Mouse (Mus musculus) heart, embryonic 14.5 days (tissue): ENCODE data around the gene Colgalt2. TPM values are rescaled to one million over a fixed set of nuclear protein-coding genes. Genes with fewer than 3 reads are reported as not detected.
"Not testable (repeated sequence)": the region's sequence is repeated elsewhere in the genome, so short reads cannot be mapped to it uniquely, and the experiment has no call there.

ENCODE experiments used
- ATAC-seq: fragments of 200-750 bp; cut with Nextera tagmentation; 2 replicates; pipeline ENCODE4 v1.8.0; 2017; ENCODE audit warnings: low read depth, moderate TSS enrichment; ENCODE audit not compliant: insufficient number of reproducible peaks, insufficient read depth, low FRiP score
- H3K27ac ChIP-seq, 2 experiments: fragments of 200-500 bp in 1 of 2; fragments of 300-500 bp in 1 of 2; sonication (generic) in 1 of 2; replicated peaks in 1 of 2; 2 replicates each; pipeline ENCODE4 v1.5.1; 2012 to 2014; ENCODE audit warnings: low read depth in 2 of 2, low read length in 2 of 2, control low read depth in 1 of 2, mild to moderate bottlenecking in 1 of 2, mixed read lengths in 1 of 2; ENCODE audit not compliant: control insufficient read depth in 1 of 2, insufficient read depth in 1 of 2
- H3K27me3 ChIP-seq: fragments of 300-500 bp; sonication (generic); 2 replicates; pipeline ENCODE4 v1.6.1; 2014; ENCODE audit warnings: mild to moderate bottlenecking, low read length, control low read depth; ENCODE audit not compliant: control insufficient read depth, insufficient read depth
- H3K36me3 ChIP-seq: fragments of 300-500 bp; sonication (generic); 2 replicates; pipeline ENCODE4 v1.6.1; 2014; ENCODE audit warnings: mild to moderate bottlenecking, control low read depth, low read length, mixed read lengths; ENCODE audit not compliant: control insufficient read depth, insufficient read depth
- H3K4me1 ChIP-seq, 2 experiments: fragments of 200-500 bp in 1 of 2; fragments of 300-500 bp in 1 of 2; sonication (generic) in 1 of 2; 2 replicates each; pipeline ENCODE4 v1.6.1; 2012 to 2014; ENCODE audit warnings: low read length in 2 of 2, control low read depth in 1 of 2, mixed read lengths in 1 of 2; ENCODE audit not compliant: control insufficient read depth in 2 of 2, insufficient read depth in 2 of 2
- H3K4me2 ChIP-seq: fragments of 300-500 bp; sonication (generic); 2 replicates; pipeline ENCODE4 v1.6.1; 2014; ENCODE audit warnings: mild to moderate bottlenecking, low read length
- H3K4me3 ChIP-seq, 2 experiments: fragments of 200-500 bp in 1 of 2; fragments of 300-500 bp in 1 of 2; sonication (generic) in 1 of 2; 2 replicates each; pipeline ENCODE4 v1.5.1; 2012 to 2014; ENCODE audit warnings: low read length in 2 of 2, mild to moderate bottlenecking in 2 of 2, control low read depth in 1 of 2, low read depth in 1 of 2, moderate library complexity in 1 of 2; ENCODE audit not compliant: control insufficient read depth in 1 of 2, insufficient read depth in 1 of 2
- H3K9ac ChIP-seq: fragments of 300-500 bp; sonication (generic); 2 replicates; pipeline ENCODE4 v1.6.1; 2014; ENCODE audit warnings: mild to moderate bottlenecking, low read length
- H3K9me3 ChIP-seq: fragments of 300-500 bp; sonication (generic); 2 replicates; pipeline ENCODE4 v1.6.1; 2016; ENCODE audit warnings: low read length, control low read depth; ENCODE audit not compliant: control insufficient read depth
- whole genome bisulfite sequencing: fragments of 180-500 bp; shearing (Covaris S2); extraction: QIAGEN DNeasy Blood & Tissue Kit; methylation state at CpG from one replicate; pipeline ENCODE4 v1.1.7; 2014; 5-methylcytosine and 5-hydroxymethylcytosine counted together
- polyA plus RNA-seq: library from polyadenylated mRNA; unstranded; fragments of >200 nt; fragmentation: Nextera tagmentation; extraction: Ambion mirVana; gene quantifications from 2 replicates; pipeline ENCODE4 v1.2.1, GENCODE M21; 2014

The Colgalt2 gene
- 2.8 and 2.9 TPM in 2 replicates for polyA plus RNA-seq

DNA sequence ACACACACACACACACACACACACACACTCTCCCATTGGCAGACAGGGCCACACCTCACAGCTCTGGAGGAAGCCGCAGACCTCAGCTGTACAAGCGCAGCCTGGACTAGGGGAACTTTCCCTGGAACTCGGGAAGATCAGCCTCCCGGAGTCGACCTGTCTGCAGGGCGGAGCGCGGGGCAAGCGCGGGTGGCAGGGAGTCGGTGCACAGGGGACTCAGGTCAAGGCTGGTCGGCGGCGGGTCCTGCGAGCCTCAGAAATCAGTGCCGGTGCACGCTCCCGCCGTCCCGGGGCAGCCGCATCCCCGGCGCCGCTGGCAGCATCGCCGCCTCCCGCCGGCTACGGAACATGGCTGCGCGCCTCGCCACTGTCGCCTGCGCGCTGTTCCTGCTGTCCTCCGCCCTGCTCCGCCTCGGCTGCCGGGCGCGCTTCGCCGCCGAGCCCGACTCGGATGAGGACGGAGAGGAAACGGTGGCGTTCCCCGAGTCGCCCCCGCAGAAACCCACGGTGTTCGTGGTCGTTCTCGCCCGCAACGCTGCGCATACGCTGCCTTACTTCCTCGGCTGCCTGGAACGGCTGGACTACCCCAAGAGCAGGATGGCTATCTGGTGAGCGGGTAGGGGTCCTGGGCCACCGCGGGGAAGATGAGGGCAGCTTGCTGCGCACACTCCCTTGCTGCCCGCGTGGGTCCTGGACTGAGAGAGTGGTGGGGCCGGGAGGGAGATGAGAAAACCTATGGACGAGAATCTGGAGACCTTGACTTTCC is at the start of gene Colgalt2:
Gene Colgalt2 (plus strand): TSS at position 41 of the 766 bp plus-strand sequence.
- H3K27ac ChIP-seq, result peak within 1 kb of the TSS in 1 of 2 experiments; percentile 40; a peak in 2 of 4 replicates
- peak within 1 kb of the TSS; percentile 85 for H3K9ac ChIP-seq
- peak within 1 kb of the TSS; percentile 70 to 74 for H3K4me3 ChIP-seq
- peak; percentile 69 for ATAC-seq
- no peaks in the 10 kb centered on the region for H3K36me3 ChIP-seq
- H3K4me2 ChIP-seq, result peak within 1 kb of the TSS; percentile 95
- H3K4me1 ChIP-seq, result peaks cover 0 to 2% of the 10 kb centered on the region in 2 experiments; a peak in 2 of 4 replicates
- H3K9me3 ChIP-seq, result peaks cover 7% of the 10 kb centered on the region
- under 1% methylated on average over 48 of the region's 70 CpGs for WGBS
- H3K27me3 ChIP-seq, result no peaks in the 10 kb centered on the region

DNA sequence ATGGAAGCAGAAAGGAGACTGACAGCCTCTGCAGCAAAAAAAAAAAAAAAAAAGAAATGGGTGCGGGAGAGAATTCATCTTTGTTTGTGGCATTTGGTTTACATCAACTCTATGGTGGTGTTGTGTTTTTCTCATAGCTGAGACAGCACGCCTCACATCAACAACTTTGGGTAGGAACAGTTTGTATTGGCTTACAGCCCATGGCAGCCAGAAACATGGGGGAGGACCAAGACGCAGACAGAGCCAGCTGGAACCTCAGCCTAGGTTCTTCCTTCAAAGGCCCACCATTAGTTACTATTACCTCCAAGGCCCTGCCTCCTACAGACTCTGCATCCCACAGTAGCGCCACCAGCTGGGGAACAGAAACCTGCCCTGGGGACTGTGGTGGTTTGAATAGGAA is 42.9 kb upstream of the Colgalt2 start:
- Histone ChIP-seq H3K27ac (no peak overlapping the region), H3K27me3 (no peaks in the 10 kb centered on the region), H3K9ac (no peak overlapping the region), H3K4me1 (no peaks in the 10 kb centered on the region; a peak in 1 of 4 replicates), H3K4me2 (no peak overlapping the region), H3K4me3 (no peak overlapping the region), H3K9me3 (no peaks in the 10 kb centered on the region), H3K36me3 (no peaks in the 10 kb centered on the region)
- no peak for ATAC-seq
- WGBS, result 56% methylated on average over 4 of the region's 4 CpGs

DNA sequence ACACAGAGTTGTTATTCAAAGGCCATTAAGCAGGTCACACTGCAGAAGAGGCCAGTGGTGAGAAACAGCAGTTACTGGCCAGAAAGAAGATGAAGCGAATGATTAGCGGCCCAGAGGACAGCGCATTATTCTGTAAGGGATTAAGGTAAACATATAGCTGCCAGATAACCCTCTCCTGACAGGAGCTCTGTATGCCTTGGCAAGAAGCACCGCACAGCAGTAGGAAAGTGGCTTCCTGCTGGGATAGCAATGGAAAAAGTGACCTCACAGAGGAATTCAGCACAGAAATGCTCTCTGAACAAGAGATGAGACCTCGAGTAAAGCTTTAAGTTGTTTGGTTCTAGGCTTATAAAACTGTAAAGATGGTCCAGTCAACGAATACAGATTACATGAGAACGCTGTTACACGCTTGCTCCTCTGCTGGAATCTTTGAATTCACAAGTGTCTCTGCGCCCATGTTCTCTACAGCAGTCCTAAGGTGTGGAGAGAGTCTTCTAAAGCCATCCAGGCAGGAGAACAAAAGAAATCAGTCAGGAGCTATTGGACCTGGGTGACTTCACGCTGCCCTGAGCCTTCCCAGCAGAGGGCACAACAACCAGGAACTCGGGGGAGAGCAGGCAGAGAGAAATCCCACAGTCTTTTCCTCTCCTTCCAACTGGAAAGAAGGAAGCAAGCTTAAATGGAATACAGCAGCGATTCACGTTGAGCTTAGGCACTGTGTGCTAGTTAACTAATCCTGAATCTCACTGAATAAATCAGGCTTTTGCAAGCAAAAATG is 31.1 kb upstream of the Colgalt2 start:
- H3K4me1 ChIP-seq, result peaks cover 13 to 19% of the 10 kb centered on the region in 2 experiments
- H3K27ac ChIP-seq, result peak overlapping the region; percentile 88 to 93
- H3K4me3 ChIP-seq, result no peak overlapping the region
- 29% methylated on average over 13 of the region's 13 CpGs for WGBS
- H3K4me2 ChIP-seq, result peak overlapping the region; percentile 49
- peaks cover 18% of the 10 kb centered on the region for H3K36me3 ChIP-seq
- H3K9ac ChIP-seq, result peak overlapping the region; percentile 38; the same call in 1 of the 2 replicates
- no peaks in the 10 kb centered on the region for H3K9me3 ChIP-seq
- H3K27me3 ChIP-seq, result no peaks in the 10 kb centered on the region
- ATAC-seq, result peak; percentile 86

DNA sequence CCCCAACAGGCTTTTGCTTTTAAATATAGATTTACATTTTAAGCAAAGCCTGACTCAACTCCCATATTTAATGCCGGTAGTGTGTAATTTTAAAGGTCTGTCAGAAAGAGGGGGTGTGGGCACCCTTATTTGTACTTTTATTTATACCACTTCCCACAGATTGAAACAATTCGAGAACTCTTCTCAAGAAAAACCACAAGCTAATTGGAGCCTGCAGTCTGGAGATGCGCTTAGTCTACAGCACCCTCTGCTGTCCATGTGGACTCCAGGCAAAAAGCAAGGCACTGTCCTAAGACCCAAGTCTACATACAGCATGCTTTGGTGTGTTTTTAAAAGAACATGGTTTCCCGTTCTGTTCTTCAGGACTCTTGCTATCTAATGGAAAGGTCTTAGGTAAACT is 30.5 kb upstream of the Colgalt2 start:
- Histone ChIP-seq H3K4me2 (peak overlapping the region; percentile 49), H3K9ac (peak overlapping the region; percentile 38; the same call in 1 of the 2 replicates), H3K4me1 (peaks cover 13 to 19% of the 10 kb centered on the region in 2 experiments), H3K4me3 (no peak overlapping the region), H3K9me3 (no peaks in the 10 kb centered on the region), H3K27ac (peak overlapping the region; percentile 88 to 93), H3K27me3 (no peaks in the 10 kb centered on the region), H3K36me3 (peaks cover 22% of the 10 kb centered on the region)
- WGBS, result 18% methylated on average over 4 of the region's 4 CpGs
- ATAC-seq, result 0 out of 2 replicates have a peak, but pooled peaks have one; percentile 46

DNA sequence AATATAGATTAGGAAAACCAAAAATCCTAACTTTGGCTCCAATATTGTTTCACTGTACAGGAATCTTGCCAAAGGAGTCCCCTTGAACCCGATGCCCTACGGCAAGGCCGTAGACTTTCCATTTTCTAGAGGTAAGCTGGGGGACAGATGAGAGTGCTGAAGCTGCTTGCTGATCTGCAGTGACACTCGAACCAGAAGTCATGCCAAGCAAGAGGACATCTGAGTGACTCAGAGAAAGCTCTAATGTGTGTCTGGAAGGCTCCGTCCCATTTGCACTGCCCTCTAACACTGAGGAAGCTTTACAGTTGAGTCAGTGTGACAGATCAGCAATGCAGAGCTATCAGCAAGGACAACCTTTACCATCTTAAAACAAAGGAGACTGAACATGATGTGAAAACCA is 21.3 kb upstream of the Colgalt2 start:
- ATAC-seq, result no peak
- Histone ChIP-seq H3K36me3 (peaks cover 67% of the 10 kb centered on the region), H3K27me3 (no peaks in the 10 kb centered on the region), H3K9me3 (no peaks in the 10 kb centered on the region), H3K27ac (no peak overlapping the region), H3K4me1 (no peaks in the 10 kb centered on the region; a peak in 1 of 4 replicates), H3K9ac (no peak overlapping the region), H3K4me2 (no peak overlapping the region), H3K4me3 (no peak overlapping the region)
- 85% methylated on average over 5 of the region's 5 CpGs for WGBS

DNA sequence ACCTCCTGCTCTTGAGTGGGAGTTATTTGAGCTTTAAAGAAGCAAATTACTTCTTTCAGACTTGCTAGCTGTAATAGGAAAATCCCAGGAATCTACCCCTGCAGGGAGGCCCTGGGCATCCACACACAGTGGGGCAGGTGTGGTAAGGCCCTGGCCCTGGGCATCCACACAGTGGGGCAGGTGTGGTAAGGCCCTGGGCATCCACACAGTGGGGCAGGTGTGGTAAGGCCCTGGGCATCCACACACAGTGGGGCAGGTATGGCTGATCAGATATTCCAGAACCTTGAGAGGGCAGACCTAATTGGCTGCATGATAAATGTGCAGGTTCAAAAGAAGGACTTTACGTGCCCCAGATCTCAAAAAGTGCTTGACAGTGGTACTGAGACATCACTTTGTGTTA is 15.0 kb upstream of the Colgalt2 start:
- H3K9ac ChIP-seq, result no peak overlapping the region
- 91% methylated on average over 1 of the region's 1 CpGs for WGBS
- H3K27me3 ChIP-seq, result no peaks in the 10 kb centered on the region
- no peaks in the 10 kb centered on the region for H3K9me3 ChIP-seq
- no peaks in the 10 kb centered on the region for H3K4me1 ChIP-seq
- no peak for ATAC-seq
- H3K4me3 ChIP-seq, result no peak overlapping the region
- H3K36me3 ChIP-seq, result peaks cover 31% of the 10 kb centered on the region
- no peak overlapping the region for H3K4me2 ChIP-seq
- no peak overlapping the region for H3K27ac ChIP-seq

DNA sequence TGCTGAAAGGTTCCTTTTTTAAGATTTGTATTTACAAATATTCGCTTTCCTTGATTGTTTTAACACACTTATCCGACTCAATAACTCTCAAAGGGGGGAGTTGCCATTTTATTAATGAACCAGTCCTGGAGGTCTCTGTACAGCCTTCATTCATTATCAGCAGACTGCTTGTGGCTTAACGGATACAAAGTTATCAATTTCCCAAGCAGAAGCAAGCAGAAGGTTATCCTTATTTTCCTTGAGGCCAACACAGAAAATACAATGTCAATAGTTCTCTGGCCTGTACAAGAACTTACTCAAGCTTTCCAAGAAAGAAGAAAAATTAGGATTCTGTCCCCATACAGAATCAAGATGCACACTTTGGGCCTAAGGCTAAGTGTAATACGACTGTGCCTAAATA is 13.9 kb upstream of the Colgalt2 start:
- ATAC-seq, H3K9me3 ChIP-seq, H3K27me3 ChIP-seq, H3K4me1 ChIP-seq: not testable (repeated sequence)
- 19% methylated on average over 2 of the region's 4 CpGs for WGBS
- peak overlapping the region; percentile 71 to 77; a peak in 3 of 4 replicates for H3K4me3 ChIP-seq
- H3K27ac ChIP-seq, result 0 out of 4 replicates have a peak overlapping the region, but pooled peaks of 1 of the 2 experiments have one; percentile 39
- H3K4me2 ChIP-seq, result peak overlapping the region; percentile 81
- H3K36me3 ChIP-seq, result peaks cover 25% of the 10 kb centered on the region
- H3K9ac ChIP-seq, result peak overlapping the region; percentile 85
